Mouse (Mus musculus) ES-E14 (cell line): Measurements from ENCODE around the gene Cfap298. TPM values are rescaled to one million over a fixed set of nuclear protein-coding genes. Genes with fewer than 3 reads are reported as not detected.

Experiments used
- DNase-seq: peaks from one replicate; pipeline ENCODE4 v3.0.0-alpha.2; 2013; ENCODE audit warnings: low read depth, low spot score
- H3K27ac ChIP-seq: 2 replicates; pipeline ENCODE4 v1.5.1; 2012; ENCODE audit warnings: low read depth, mild to moderate bottlenecking, low read length, moderate library complexity, mixed read lengths; ENCODE audit not compliant: poor library complexity, insufficient read depth, severe bottlenecking
- H3K36me3 ChIP-seq: 2 replicates; pipeline ENCODE4 v1.6.1; 2012; ENCODE audit warnings: mild to moderate bottlenecking, low read length, moderate library complexity, mixed read lengths; ENCODE audit not compliant: control insufficient read depth, poor library complexity, insufficient read depth, severe bottlenecking
- H3K4me1 ChIP-seq, 2 experiments: fragments of 150-350 bp in 1 of 2; sonication (generic) in 1 of 2; 2 replicates each; pipeline ENCODE4 v1.6.1; 2012; ENCODE audit warnings: low read length in 2 of 2, mild to moderate bottlenecking in 1 of 2, mixed read lengths in 1 of 2; ENCODE audit not compliant: control insufficient read depth in 2 of 2, insufficient read depth in 2 of 2, poor library complexity in 1 of 2
- H3K4me3 ChIP-seq, 2 experiments: fragments of 150-350 bp in 1 of 2; sonication (generic) in 1 of 2; 2 replicates each; pipeline ENCODE4 v1.5.1; 2012; ENCODE audit warnings: low read length in 2 of 2, low read depth in 1 of 2, mild to moderate bottlenecking in 1 of 2, mixed read lengths in 1 of 2; ENCODE audit not compliant: insufficient read depth in 1 of 2, poor library complexity in 1 of 2, severe bottlenecking in 1 of 2
- H3K9ac ChIP-seq: 2 replicates; pipeline ENCODE4 v1.6.1; 2012; ENCODE audit warnings: low read depth, mild to moderate bottlenecking, low read length, mixed read lengths; ENCODE audit not compliant: poor library complexity, insufficient read depth, severe bottlenecking
- H3K9me3 ChIP-seq: fragments of 150-350 bp; sonication (generic); 2 replicates; pipeline ENCODE4 v1.6.1; 2012; ENCODE audit warnings: low read depth, mild to moderate bottlenecking, low read length; ENCODE audit not compliant: control insufficient read depth, insufficient read depth
- CHD2 ChIP-seq: IDR thresholded peaks from 2 replicates; pipeline ENCODE4 v1.6.1; 2014; ENCODE audit warnings: mild to moderate bottlenecking, low read depth, low read length, inconsistent platforms
- HCFC1 ChIP-seq: IDR thresholded peaks from 2 replicates; pipeline ENCODE4 v1.6.1; 2012; ENCODE audit warnings: low read length, inconsistent platforms, borderline replicate concordance; ENCODE audit not compliant: insufficient read depth
- MAFK ChIP-seq: IDR thresholded peaks from 2 replicates; pipeline ENCODE4 v1.6.1; 2014; ENCODE audit warnings: mild to moderate bottlenecking, low read depth, low read length, inconsistent platforms; ENCODE audit not compliant: insufficient read depth
- ZC3H11A ChIP-seq: IDR thresholded peaks from 2 replicates; pipeline ENCODE4 v1.6.1; 2012; ENCODE audit warnings: low read depth, mild to moderate bottlenecking, inconsistent platforms, low read length, borderline replicate concordance
- ZNF384 ChIP-seq: IDR thresholded peaks from 2 replicates; pipeline ENCODE4 v1.6.1; 2012; ENCODE audit warnings: low read depth, low read length, inconsistent platforms
- in situ Hi-C, 2 experiments: fragments of 600-800 bp; cut with MboI; formaldehyde crosslinking; loops; one replicate each; pipeline ENCODE4 v1.15.1; 2025; ENCODE audit warnings: low sequenced_read_pairs in 2 of 2, inconsistent platforms in 1 of 2; ENCODE audit not compliant: unreplicated experiment in 2 of 2
- total RNA-seq: library from RNA; depleted of rRNA; stranded (reverse); fragments of 300-350 nt; gene quantifications from 2 replicates; pipeline ENCODE4 v1.2.3, GENCODE M21; 2012

Cfap298 gene
- total RNA-seq, 1 experiment = 26.1 TPM

DNA sequence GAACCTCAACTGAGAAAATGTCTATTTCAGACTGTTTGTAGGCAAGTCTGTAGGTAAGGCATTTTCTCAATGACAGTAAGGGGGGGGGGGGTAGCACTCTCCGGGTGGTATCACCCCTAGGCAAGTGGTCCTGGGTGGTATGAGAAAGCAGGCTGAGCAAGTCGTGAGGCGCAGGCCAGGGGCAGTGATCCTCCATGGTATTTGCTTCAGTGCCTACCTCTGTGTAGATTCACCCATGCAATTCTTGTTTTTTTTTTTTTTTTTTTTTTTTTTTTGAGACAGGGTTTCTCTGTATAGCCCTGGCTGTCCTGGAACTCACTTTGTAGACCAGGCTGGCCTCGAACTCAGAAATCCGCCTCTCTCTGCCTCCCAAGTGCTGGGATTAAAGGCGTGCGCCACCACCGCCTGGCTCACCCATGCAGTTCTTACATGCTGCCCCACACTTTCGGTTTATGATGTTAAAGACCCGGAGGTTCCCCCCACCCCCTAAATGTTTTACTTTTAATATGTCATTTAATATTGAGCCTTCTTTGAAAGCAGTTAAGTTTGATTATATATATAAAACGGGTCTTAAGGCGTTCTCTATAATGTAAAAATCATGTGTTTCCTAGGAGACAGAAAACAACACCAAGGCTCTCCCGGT, 1.3 kb downstream of the Cfap298 start:
- Histone ChIP-seq H3K9ac (peak overlapping the region; percentile 92), H3K27ac (no peak overlapping the region), H3K4me3 (peak overlapping the region; percentile 69 to 92), H3K9me3 (no peaks in the 10 kb centered on the region), H3K4me1 (peaks cover 0 to 2% of the 10 kb centered on the region in 2 experiments; a peak in 1 of 4 replicates), H3K36me3 (peaks cover 2% of the 10 kb centered on the region; the same call in 1 of the 2 replicates)
- DNase-seq = no peak
- no peak for TF ChIP-seq ZNF384
- no peak for TF ChIP-seq CHD2
- no peak for TF ChIP-seq HCFC1
- in situ Hi-C loops = no loop called here

DNA sequence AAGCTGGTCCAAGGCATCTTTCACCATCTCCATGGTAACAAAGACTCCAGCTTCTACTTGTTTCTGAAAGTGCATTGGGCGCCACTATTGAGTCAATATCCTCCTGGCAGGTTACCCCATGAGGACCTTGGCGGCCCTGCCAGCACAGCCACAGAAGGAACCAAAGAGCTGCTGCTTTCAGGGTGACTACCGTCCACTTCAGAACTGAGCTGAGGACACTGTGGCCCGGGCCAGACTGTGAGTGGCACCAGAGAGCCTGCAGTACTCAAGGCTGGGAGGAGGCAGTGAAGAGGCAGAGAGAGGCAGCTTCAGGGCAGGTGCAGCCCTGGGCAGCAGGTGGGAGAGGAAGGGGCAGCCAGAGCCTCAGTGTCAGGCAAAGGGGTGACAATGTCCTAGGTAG, 7.5 kb downstream of the Cfap298 start:
- Histone ChIP-seq H3K4me1 (peaks cover 0 to 8% of the 10 kb centered on the region in 2 experiments; a peak in 1 of 4 replicates), H3K27ac (no peak overlapping the region), H3K4me3 (no peak overlapping the region), H3K9me3 (no peaks in the 10 kb centered on the region), H3K9ac (no peak overlapping the region), H3K36me3 (peaks cover 8% of the 10 kb centered on the region; the same call in 1 of the 2 replicates)
- DNase-seq = no peak
- in situ Hi-C loops = no loop called here
- no peak for TF ChIP-seq ZNF384
- no peak for TF ChIP-seq HCFC1
- TF ChIP-seq CHD2 = no peak
- no peak for TF ChIP-seq ZC3H11A
- no peak for TF ChIP-seq MAFK

DNA sequence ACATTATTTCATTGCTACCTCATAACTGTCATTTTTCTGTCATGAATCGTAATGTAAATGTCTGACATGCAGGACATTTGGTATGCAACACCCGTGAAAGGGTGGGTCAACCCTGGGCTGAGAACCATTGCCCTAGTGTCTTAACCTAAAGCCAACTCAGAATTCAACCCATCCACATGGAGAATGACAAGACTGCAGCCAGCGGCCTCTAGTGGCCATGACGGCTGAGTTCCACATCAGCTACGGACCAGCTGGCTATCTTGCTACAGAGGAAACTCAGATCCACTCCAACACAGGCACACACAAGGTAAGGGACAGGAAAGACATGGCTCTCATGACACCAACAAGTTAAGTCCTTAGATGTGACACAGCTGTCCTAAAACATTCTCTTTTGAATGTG, 9.5 kb downstream of the Cfap298 start:
- in situ Hi-C loops = no loop called here
- Histone ChIP-seq H3K4me3 (no peak overlapping the region), H3K9me3 (no peaks in the 10 kb centered on the region), H3K36me3 (peaks cover 8% of the 10 kb centered on the region; the same call in 1 of the 2 replicates), H3K9ac (no peak overlapping the region), H3K4me1 (peaks cover 0 to 8% of the 10 kb centered on the region in 2 experiments; a peak in 1 of 4 replicates), H3K27ac (no peak overlapping the region)
- DNase-seq = peak; percentile 47
- TF ChIP-seq CHD2 = no peak
- TF ChIP-seq HCFC1 = no peak
- TF ChIP-seq ZNF384 = no peak
- TF ChIP-seq ZC3H11A = no peak
- TF ChIP-seq MAFK = no peak

DNA sequence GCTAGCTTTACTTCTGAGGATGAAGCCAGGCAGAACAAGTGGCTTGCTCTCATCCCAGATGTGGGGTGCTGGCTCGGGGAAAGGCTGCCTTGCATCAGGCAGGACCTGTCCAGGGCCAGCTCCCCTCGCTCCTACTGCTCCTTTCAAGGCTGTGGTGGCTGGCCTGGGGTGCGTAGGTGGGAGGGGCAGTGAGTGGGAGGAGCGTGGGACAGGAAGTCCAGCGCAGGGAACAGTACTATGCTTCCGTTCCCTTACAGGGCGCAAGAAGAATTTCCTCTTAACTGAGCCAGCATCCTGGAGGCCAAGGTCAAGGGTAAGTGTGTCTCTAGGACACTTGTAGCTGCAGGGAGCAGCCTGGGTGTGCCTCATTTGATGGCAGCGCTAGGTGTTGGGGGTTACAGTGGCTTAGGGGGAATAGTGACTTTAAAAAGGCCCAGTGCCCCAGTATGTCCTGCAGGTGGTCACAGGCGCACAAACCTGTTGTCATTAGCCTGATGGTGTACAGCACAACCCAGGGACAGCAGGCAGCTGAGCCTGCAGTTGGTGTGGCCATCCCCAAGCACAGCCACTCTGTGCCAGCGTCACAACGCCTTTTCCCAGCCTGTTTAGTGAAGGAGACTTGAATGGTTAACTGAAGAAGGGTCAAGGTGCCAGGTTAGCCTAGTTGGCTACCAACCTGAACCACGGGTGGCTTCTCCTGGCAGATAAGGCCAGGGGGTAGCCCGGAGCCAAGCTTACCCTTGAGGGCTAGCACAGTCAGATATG, 10.1 kb downstream of the Cfap298 start:
- 0 out of 2 replicates have a peak overlapping the region, but pooled peaks have one; percentile 5 for H3K9ac ChIP-seq
- H3K9me3 ChIP-seq = no peaks in the 10 kb centered on the region
- no peak overlapping the region; a peak in 1 of 4 replicates for H3K4me3 ChIP-seq
- in situ Hi-C loops = no loop called here
- DNase-seq = no peak
- H3K36me3 ChIP-seq = peaks cover 8% of the 10 kb centered on the region; the same call in 1 of the 2 replicates
- peaks cover 0 to 8% of the 10 kb centered on the region in 2 experiments; a peak in 1 of 4 replicates for H3K4me1 ChIP-seq
- TF ChIP-seq ZC3H11A (no peak), HCFC1 (no peak), MAFK (no peak), CHD2 (no peak), ZNF384 (no peak)
- H3K27ac ChIP-seq = no peak overlapping the region
